Comparison of ENCODE assay signal across 9 mouse cellular contexts in genomic region chr6:22875614-22876541, GRCm38 (mm10). TPM values are rescaled to one million over a fixed set of nuclear protein-coding genes. Genes with fewer than 3 reads are reported as not detected.
DNase-seq lines count a peak whose midpoint lies in the region; ATAC-seq lines count a peak whose summit lies in the region.
"Had no signal": no experiment of that assay in that cellular context is flagged by ENCODE, and none has a peak within 500 bp of the region (broad histone marks: within the 10 kb centered on the region; RNA-seq: fewer than 3 reads in every experiment).

No protein-coding gene starts in this region.

- 3% methylated on average over 45 of the region's 45 CpGs for WGBS in kidney, embryonic 15.5 days
- WGBS in hindbrain, embryonic 11.5 days = 2% methylated on average over 45 of the region's 45 CpGs
- WGBS in liver, embryonic 16.5 days (ENCODE audit: insufficient replicate concordance) = 3% methylated on average over 45 of the region's 45 CpGs

- H3K27me3 ChIP-seq in kidney, embryonic 15.5 days = peaks cover 25% of the 10 kb centered on the region
- H3K27me3 ChIP-seq in hindbrain, embryonic 11.5 days (ENCODE audit: control insufficient read depth, insufficient read depth, low read length) = no peaks in the 10 kb centered on the region
- peaks cover 18% of the 10 kb centered on the region for H3K27me3 ChIP-seq in liver, embryonic 16.5 days (ENCODE audit: control insufficient read depth, insufficient read depth, low read depth, low read length)

- no peaks in the 10 kb centered on the region for H3K36me3 ChIP-seq in kidney, embryonic 15.5 days
- no peaks in the 10 kb centered on the region for H3K36me3 ChIP-seq in hindbrain, embryonic 11.5 days (ENCODE audit: control insufficient read depth, insufficient read depth, low read length)
- H3K36me3 ChIP-seq in liver, embryonic 16.5 days (ENCODE audit: control insufficient read depth, insufficient read depth) = no peaks in the 10 kb centered on the region

- H3K4me1 ChIP-seq in kidney, embryonic 15.5 days = peaks cover 9% of the 10 kb centered on the region
- no peaks in the 10 kb centered on the region for H3K4me1 ChIP-seq in hindbrain, embryonic 11.5 days (replicated peaks; ENCODE audit: control insufficient read depth, insufficient read depth, low read length)
- no peaks in the 10 kb centered on the region for H3K4me1 ChIP-seq in liver, embryonic 16.5 days (ENCODE audit: control insufficient read depth, low read depth, low read length)

- H3K4me3 ChIP-seq in kidney, embryonic 15.5 days (replicated peaks) = peak overlapping the region; percentile 61
- peak overlapping the region; percentile 57 for H3K4me3 ChIP-seq in hindbrain, embryonic 11.5 days (ENCODE audit: low read depth, low read length)
- H3K4me3 ChIP-seq in liver, embryonic 16.5 days (ENCODE audit: low read depth, low read length) = peak overlapping the region; percentile 40

- no peak overlapping the region for H3K27ac ChIP-seq in kidney, embryonic 15.5 days
- H3K27ac ChIP-seq in hindbrain, embryonic 11.5 days (ENCODE audit: low read depth, low read length) = no peak overlapping the region
- no peak overlapping the region for H3K27ac ChIP-seq in liver, embryonic 16.5 days (ENCODE audit: low read length)
- H3K27ac ChIP-seq: macrophage had no signal

- DNase-seq in kidney, adult 9 months = no peak
- peak; percentile 33 for DNase-seq in R1 (ENCODE audit: low read depth, low spot score)
- DNase-seq in embryo, embryonic 11.5 days (ENCODE audit: low read depth, low spot score) = peak; percentile 4
- DNase-seq in hindbrain, embryonic 11.5 days (ENCODE audit: low spot score) = peak; percentile 63
- peak; percentile 42 for DNase-seq in testis, postnatal 10 days (ENCODE audit: low spot score)
- DNase-seq in thymus, postnatal 10 days (ENCODE audit: low spot score in 2 of 2) = no peak

- peak overlapping the region; percentile 32 for H3K9ac ChIP-seq in kidney, embryonic 15.5 days
- peak overlapping the region; percentile 66 for H3K9ac ChIP-seq in hindbrain, embryonic 11.5 days (ENCODE audit: low read depth, low read length)
- H3K9ac ChIP-seq in liver, embryonic 16.5 days (ENCODE audit: low read depth, low read length) = no peak overlapping the region

- H3K9me3 ChIP-seq in kidney, embryonic 15.5 days (replicated peaks) = no peaks in the 10 kb centered on the region
- H3K9me3 ChIP-seq in hindbrain, embryonic 11.5 days (ENCODE audit: control insufficient read depth, low read length) = no peaks in the 10 kb centered on the region
- H3K9me3 ChIP-seq in liver, embryonic 16.5 days (replicated peaks; ENCODE audit: control insufficient read depth, low read length) = no peaks in the 10 kb centered on the region

- peak; percentile 67 for ATAC-seq in kidney, embryonic 15.5 days (replicated peaks; ENCODE audit: low FRiP score)
- ATAC-seq in hindbrain, embryonic 11.5 days (ENCODE audit: low FRiP score) = peak; percentile 77
- ATAC-seq in liver, embryonic 16.5 days (ENCODE audit: low read depth) = no peak

- peak overlapping the region; percentile 97 for H3K4me2 ChIP-seq in kidney, embryonic 15.5 days
- peak overlapping the region; percentile 81 for H3K4me2 ChIP-seq in hindbrain, embryonic 11.5 days (replicated peaks; ENCODE audit: low read depth, low read length)
- peak overlapping the region; percentile 52 for H3K4me2 ChIP-seq in liver, embryonic 16.5 days (ENCODE audit: low read depth, low read length)

RNA-seq across cellular contexts. Expression of gene Ptprz1, which starts 0.6 kb away (rescaled TPM):
- 2.9 and 3.0 TPM in 2 replicates for polyA plus RNA-seq in kidney, embryonic 15.5 days (2015; fragmentation: Nextera tagmentation; extraction: Ambion mirVana)
- polyA plus RNA-seq in hindbrain, embryonic 11.5 days (2014; fragmentation: Nextera tagmentation; extraction: Ambion mirVana) = 25.1 and 27.3 TPM in 2 replicates
- polyA plus RNA-seq in liver, embryonic 16.5 days (2015; fragmentation: Nextera tagmentation; extraction: Ambion mirVana) = 0.06 and 0.09 TPM in 2 replicates
- polyA plus RNA-seq: macrophage had no signal

Comparison
In these comparisons a context has a peak if more than half of its experiments do, and no peak if none do; other contexts are left out.
1. DNase-seq: peak in R1 (single experiment), embryo, embryonic 11.5 days (single experiment), hindbrain, embryonic 11.5 days (single experiment) and testis, postnatal 10 days (single experiment); none in kidney, adult 9 months (single experiment) and thymus, postnatal 10 days (0 of 2).
2. Peak in every context shown above with its lines, with median percentiles within 50 percentile points of each other: H3K4me2 ChIP-seq and H3K4me3 ChIP-seq.